Mouse (Mus musculus) forebrain, embryonic 15.5 days (tissue): ENCODE measurements around the gene Abcg3. TPM values are rescaled to one million over a fixed set of nuclear protein-coding genes. Genes with fewer than 3 reads are reported as not detected.

Source experiments
- polyA plus RNA-seq: library from polyadenylated mRNA; unstranded; fragments of >200 nt; fragmentation: Nextera tagmentation; extraction: Ambion mirVana; gene quantifications from 2 replicates; pipeline ENCODE4 v1.2.1, GENCODE M21; 2015

Abcg3 gene
- polyA plus RNA-seq, 1 experiment from 2014 or later, result 0.22 TPM

Other genes starting within 250 kb of the Abcg3 start
- 2.5 and 3.3 TPM in 2 replicates for gene Zfp951, start 122.6 kb downstream of the Abcg3 start, polyA plus RNA-seq
- gene Gbp9, start 156.8 kb upstream of the Abcg3 start, polyA plus RNA-seq, result 0.78 and 0.88 TPM in 2 replicates
- 0.27 and 0.38 TPM in 2 replicates for gene Gbp8, start 156.8 kb upstream of the Abcg3 start, polyA plus RNA-seq
- 0.83 and 0.94 TPM in 2 replicates for gene Gbp4, start 156.9 kb upstream of the Abcg3 start, polyA plus RNA-seq